ENCODE assay signal across 7 mouse cellular contexts in the genomic region with DNA sequence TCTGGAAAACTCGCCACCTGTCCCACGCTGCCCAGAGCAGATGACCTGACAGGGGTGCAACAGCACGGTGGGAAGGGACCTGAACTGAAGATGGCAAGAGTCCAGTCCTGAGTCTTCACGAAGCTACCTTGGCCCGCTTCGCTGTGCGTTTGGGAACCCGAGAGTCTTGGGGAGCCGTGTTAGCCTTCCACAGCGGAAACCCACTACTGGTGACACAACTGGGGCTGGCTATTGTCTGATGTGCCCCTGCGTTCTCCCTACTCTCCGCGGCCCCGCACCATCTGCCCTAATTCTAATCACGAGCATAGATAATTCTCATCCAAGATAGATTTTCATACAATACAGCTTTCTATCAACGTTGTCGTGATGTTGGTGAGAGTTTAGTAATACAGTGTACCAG. TPM values are rescaled to one million over a fixed set of nuclear protein-coding genes. Genes with fewer than 3 reads are reported as not detected.
DNase-seq lines count a peak whose midpoint lies in the region; ATAC-seq and TF ChIP-seq lines count a peak whose summit lies in the region.

No protein-coding gene starts in this region.

- DNase-seq in lung, postnatal 0 days (ENCODE audit: low spot score) = no peak
- DNase-seq in lung, postnatal 10 days = no peak
- no peak for DNase-seq in adrenal gland, adult 2 months
- no peak for DNase-seq in kidney, postnatal 25 days

- 0 out of 2 replicates have a peak, but pooled peaks cover 7% of the 10 kb centered on the region for H3K4me1 ChIP-seq in lung, postnatal 0 days (ENCODE audit: insufficient read depth, low read depth, low read length)
- H3K4me1 ChIP-seq in forebrain, embryonic 12.5 days = peaks cover 22% of the 10 kb centered on the region
- H3K4me1 ChIP-seq in liver, embryonic 12.5 days = peaks cover 22% of the 10 kb centered on the region
- peaks cover 9% of the 10 kb centered on the region; the same call in 1 of the 2 replicates for H3K4me1 ChIP-seq in stomach, embryonic 16.5 days (ENCODE audit: control insufficient read depth, insufficient read depth, low read length)

- WGBS in lung, postnatal 0 days = 13% methylated on average over 17 of the region's 17 CpGs
- 17% methylated on average over 17 of the region's 17 CpGs for WGBS in forebrain, embryonic 12.5 days
- 21% methylated on average over 17 of the region's 17 CpGs for WGBS in liver, embryonic 12.5 days (ENCODE audit: insufficient replicate concordance)
- WGBS in stomach, embryonic 16.5 days = 20% methylated on average over 17 of the region's 17 CpGs

- H3K27me3 ChIP-seq in lung, postnatal 0 days (replicated peaks; ENCODE audit: insufficient read depth, low read length) = no peaks in the 10 kb centered on the region
- H3K27me3 ChIP-seq in forebrain, embryonic 12.5 days = peaks cover 12% of the 10 kb centered on the region
- H3K27me3 ChIP-seq in liver, embryonic 12.5 days (replicated peaks) = peaks cover 15% of the 10 kb centered on the region
- no peaks in the 10 kb centered on the region; the same call in 1 of the 2 replicates for H3K27me3 ChIP-seq in stomach, embryonic 16.5 days (ENCODE audit: control insufficient read depth, insufficient read depth, low read length)

- H3K9ac ChIP-seq in lung, postnatal 0 days (replicated peaks; ENCODE audit: low read depth) = no peak overlapping the region
- peak overlapping the region; percentile 75 for H3K9ac ChIP-seq in forebrain, embryonic 12.5 days
- H3K9ac ChIP-seq in liver, embryonic 12.5 days = peak overlapping the region; percentile 42; the same call in 1 of the 2 replicates
- peak overlapping the region; percentile 88 for H3K9ac ChIP-seq in stomach, embryonic 16.5 days (ENCODE audit: low read length)

- peak overlapping the region; percentile 98 for H3K4me2 ChIP-seq in lung, postnatal 0 days (replicated peaks; ENCODE audit: low read depth, low read length)
- H3K4me2 ChIP-seq in forebrain, embryonic 12.5 days = peak overlapping the region; percentile 81
- H3K4me2 ChIP-seq in liver, embryonic 12.5 days = peak overlapping the region; percentile 97
- H3K4me2 ChIP-seq in stomach, embryonic 16.5 days (ENCODE audit: low read depth, low read length) = peak overlapping the region; percentile 84

- TF ChIP-seq EP300 in lung, postnatal 0 days (IDR thresholded peaks at IDR 0.05) = no peak

- H3K4me3 ChIP-seq in lung, postnatal 0 days (ENCODE audit: low read depth, low read length) = peak overlapping the region; percentile 64
- H3K4me3 ChIP-seq in forebrain, embryonic 12.5 days (replicated peaks) = peak overlapping the region; percentile 58
- peak overlapping the region; percentile 78 for H3K4me3 ChIP-seq in liver, embryonic 12.5 days
- peak overlapping the region; percentile 79 for H3K4me3 ChIP-seq in stomach, embryonic 16.5 days (replicated peaks; ENCODE audit: low read length)

- no peak overlapping the region for H3K27ac ChIP-seq in lung, postnatal 0 days (ENCODE audit: low read length)
- H3K27ac ChIP-seq in forebrain, embryonic 12.5 days = peak overlapping the region; percentile 76; the same call in 1 of the 2 replicates
- H3K27ac ChIP-seq in liver, embryonic 12.5 days = no peak overlapping the region
- no peak overlapping the region for H3K27ac ChIP-seq in stomach, embryonic 16.5 days (ENCODE audit: low read length)

- no peaks in the 10 kb centered on the region for H3K9me3 ChIP-seq in lung, postnatal 0 days (ENCODE audit: low read length)
- no peaks in the 10 kb centered on the region for H3K9me3 ChIP-seq in forebrain, embryonic 12.5 days
- no peaks in the 10 kb centered on the region for H3K9me3 ChIP-seq in liver, embryonic 12.5 days (replicated peaks)
- no peaks in the 10 kb centered on the region for H3K9me3 ChIP-seq in stomach, embryonic 16.5 days (replicated peaks; ENCODE audit: control insufficient read depth, low read length)

- no peak for ATAC-seq in lung, postnatal 0 days
- ATAC-seq in forebrain, embryonic 12.5 days (ENCODE audit: low FRiP score) = no peak
- no peak; the same call in 1 of the 2 replicates for ATAC-seq in liver, embryonic 12.5 days
- no peak for ATAC-seq in stomach, embryonic 16.5 days (ENCODE audit: insufficient read depth, low FRiP score)

- H3K36me3 ChIP-seq in lung, postnatal 0 days (ENCODE audit: insufficient read depth, low read length) = no peaks in the 10 kb centered on the region
- no peaks in the 10 kb centered on the region for H3K36me3 ChIP-seq in forebrain, embryonic 12.5 days (replicated peaks)
- H3K36me3 ChIP-seq in liver, embryonic 12.5 days = no peaks in the 10 kb centered on the region
- no peaks in the 10 kb centered on the region for H3K36me3 ChIP-seq in stomach, embryonic 16.5 days (ENCODE audit: control insufficient read depth, insufficient read depth, low read length)

- TF ChIP-seq CTCF in lung, postnatal 0 days (IDR thresholded peaks at IDR 0.05) = no peak

RNA-seq across cellular contexts. Expression of gene Sergef, which starts 0.5 kb away (rescaled TPM):
- 7.2 and 8.3 TPM in 2 replicates for polyA plus RNA-seq in lung, postnatal 0 days (2015; fragmentation: Nextera tagmentation; extraction: Ambion mirVana)
- polyA plus RNA-seq in forebrain, embryonic 12.5 days (2016; fragmentation: Nextera tagmentation; extraction: Ambion mirVana) = 19.0 and 19.6 TPM in 2 replicates
- polyA plus RNA-seq in liver, embryonic 12.5 days (2016; fragmentation: Nextera tagmentation; extraction: Ambion mirVana) = 8.9 and 9.7 TPM in 2 replicates
- 13.5 and 14.9 TPM in 2 replicates for polyA plus RNA-seq in stomach, embryonic 16.5 days (2015; fragmentation: Nextera tagmentation; extraction: Ambion mirVana)
- 10 to 100 TPM; 18.4 to 28.4 TPM for total RNA-seq in adrenal gland, adult 2 months (2021)
- polyA plus RNA-seq in adrenal gland, adult 2 months (2012; rRNA removed) = 17.4 and 19.2 TPM in 2 replicates

RNA-seq across cellular contexts. Expression of gene Tph1, which starts 32.3 kb away (rescaled TPM):
- polyA plus RNA-seq in lung, postnatal 0 days (2015; fragmentation: Nextera tagmentation; extraction: Ambion mirVana) = 0.27 and 0.32 TPM in 2 replicates
- polyA plus RNA-seq in forebrain, embryonic 12.5 days (2016; fragmentation: Nextera tagmentation; extraction: Ambion mirVana) = 0.63 and 0.76 TPM in 2 replicates
- polyA plus RNA-seq in liver, embryonic 12.5 days (2016; fragmentation: Nextera tagmentation; extraction: Ambion mirVana) = not detected in 2 replicates
- polyA plus RNA-seq in stomach, embryonic 16.5 days (2015; fragmentation: Nextera tagmentation; extraction: Ambion mirVana) = 1.0 TPM in 2 replicates
- total RNA-seq in adrenal gland, adult 2 months (2021) = not detected
- polyA plus RNA-seq in adrenal gland, adult 2 months (2012; rRNA removed) = not detected in 2 replicates
